Mouse (Mus musculus): ENCODE results near the gene Atp8a1. TPM values are rescaled to one million over a fixed set of nuclear protein-coding genes. Genes with fewer than 3 reads are reported as not detected.

Atp8a1 gene
- polyA plus RNA-seq, 1 experiment from 2014 or later, result 8.7 TPM

DNA sequence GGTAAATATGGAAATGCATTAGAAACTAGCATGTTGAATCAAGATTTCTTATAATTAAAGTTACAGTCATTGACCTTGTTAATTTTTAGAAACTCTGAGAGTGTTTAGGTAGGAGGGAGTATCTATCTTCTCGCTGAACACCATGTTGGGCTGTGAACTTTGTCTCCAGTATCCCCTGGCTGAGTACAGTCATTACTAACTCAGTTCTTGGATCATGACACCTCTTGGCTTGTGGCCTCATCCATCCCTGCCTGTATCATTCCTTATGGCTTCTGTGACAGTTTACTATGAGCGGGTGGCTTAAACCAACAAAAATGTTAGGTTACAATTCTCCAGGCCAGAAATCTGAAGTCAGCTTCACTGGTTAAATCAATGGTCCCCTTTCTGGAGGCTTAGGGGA lies 271.5 kb downstream of the Atp8a1 start:
- WGBS, result 69% methylated on average over 2 of the region's 2 CpGs
- Histone ChIP-seq H3K9me3 (replicated peaks; ENCODE audit: low read length) (no peaks in the 10 kb centered on the region), H3K36me3 (ENCODE audit: insufficient read depth, low read length) (no peaks in the 10 kb centered on the region), H3K4me3 (replicated peaks; ENCODE audit: low read depth, low read length) (no peak overlapping the region), H3K4me1 (replicated peaks; ENCODE audit: insufficient read depth, low read length) (no peaks in the 10 kb centered on the region), H3K27ac (no peak overlapping the region), H3K9ac (ENCODE audit: low read depth, low read length) (no peak overlapping the region), H3K4me2 (ENCODE audit: low read length) (no peak overlapping the region), H3K27me3 (ENCODE audit: insufficient read depth, low read length) (no peaks in the 10 kb centered on the region; the same call in 1 of the 2 replicates)
- no peak for TF ChIP-seq CTCF (IDR thresholded peaks at IDR 0.05; ENCODE audit: low read depth)
- ATAC-seq (replicated peaks; ENCODE audit: low FRiP score, low read depth), result no peak
- no peak for DNase-seq (ENCODE audit: low spot score)

DNA sequence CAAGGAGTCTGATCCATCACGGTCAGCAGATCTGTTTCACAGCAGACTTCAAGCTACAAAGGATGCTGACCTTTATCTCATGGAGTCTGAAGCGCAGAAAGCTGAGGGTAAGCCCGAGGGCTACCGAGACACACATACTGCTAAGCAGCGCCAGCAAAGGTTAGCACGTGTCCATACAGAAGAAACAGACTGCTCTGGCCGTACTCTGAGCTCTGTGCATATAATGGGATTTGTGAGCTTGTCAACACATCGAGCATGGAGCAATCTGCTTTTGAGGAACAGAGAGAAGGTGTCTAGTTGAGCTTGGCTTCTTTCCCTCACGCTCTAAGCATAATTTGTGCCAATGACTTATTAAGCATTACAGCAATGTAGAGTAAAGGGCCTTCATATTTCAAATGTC lies 273.2 kb downstream of the Atp8a1 start:
- Histone ChIP-seq H3K4me3 (replicated peaks; ENCODE audit: low read depth, low read length) (no peak overlapping the region), H3K9me3 (replicated peaks; ENCODE audit: low read length) (no peaks in the 10 kb centered on the region), H3K4me2 (ENCODE audit: low read length) (no peak overlapping the region), H3K9ac (ENCODE audit: low read depth, low read length) (no peak overlapping the region), H3K27me3 (ENCODE audit: insufficient read depth, low read length) (no peaks in the 10 kb centered on the region; the same call in 1 of the 2 replicates), H3K4me1 (replicated peaks; ENCODE audit: insufficient read depth, low read length) (no peaks in the 10 kb centered on the region), H3K36me3 (ENCODE audit: insufficient read depth, low read length) (no peaks in the 10 kb centered on the region), H3K27ac (peak overlapping the region; percentile 42; the same call in 1 of the 2 replicates)
- TF ChIP-seq CTCF (IDR thresholded peaks at IDR 0.05; ENCODE audit: low read depth), result no peak
- DNase-seq (ENCODE audit: low spot score) (peak; percentile 43), ATAC-seq (replicated peaks; ENCODE audit: low FRiP score, low read depth) (no peak)
- WGBS, result 62% methylated on average over 9 of the region's 9 CpGs

DNA sequence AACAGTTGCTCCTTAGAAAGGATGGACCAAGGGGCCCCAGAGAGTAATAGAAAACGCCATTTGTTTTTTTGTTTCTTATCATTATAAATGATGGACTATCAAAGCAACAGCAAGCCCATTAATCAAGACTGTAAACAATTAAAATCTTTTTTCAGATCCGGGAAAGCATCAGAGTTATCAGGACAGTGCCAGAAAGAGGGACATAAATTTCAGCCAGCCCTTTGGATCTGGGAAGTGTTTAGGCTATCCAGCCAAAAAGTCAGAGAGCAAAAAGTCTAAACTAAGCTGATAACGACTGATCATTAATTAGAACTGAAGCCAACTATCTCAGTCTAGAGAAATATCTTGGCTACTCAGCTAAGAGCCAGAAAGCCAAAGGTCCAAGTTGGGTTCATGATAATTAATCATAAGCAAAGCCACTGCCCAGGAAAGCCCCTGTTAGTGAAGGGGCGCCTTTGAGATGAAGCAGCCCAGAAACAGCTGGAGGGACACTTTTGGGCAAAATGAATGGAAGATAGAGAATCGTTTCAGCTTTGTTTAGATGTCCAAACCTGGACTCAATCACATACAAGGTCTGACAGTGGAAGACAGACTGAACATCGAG lies 274.6 kb downstream of the Atp8a1 start:
- ATAC-seq (replicated peaks; ENCODE audit: low FRiP score, low read depth) (no peak; the same call in 1 of the 2 replicates), DNase-seq (ENCODE audit: low spot score) (peak; percentile 87)
- Histone ChIP-seq H3K9me3 (replicated peaks; ENCODE audit: low read length) (no peaks in the 10 kb centered on the region), H3K4me2 (ENCODE audit: low read length) (no peak overlapping the region), H3K27me3 (ENCODE audit: insufficient read depth, low read length) (no peaks in the 10 kb centered on the region; the same call in 1 of the 2 replicates), H3K27ac (no peak overlapping the region), H3K9ac (ENCODE audit: low read depth, low read length) (no peak overlapping the region), H3K4me3 (replicated peaks; ENCODE audit: low read depth, low read length) (no peak overlapping the region), H3K4me1 (replicated peaks; ENCODE audit: insufficient read depth, low read length) (no peaks in the 10 kb centered on the region), H3K36me3 (ENCODE audit: insufficient read depth, low read length) (no peaks in the 10 kb centered on the region)
- TF ChIP-seq CTCF (IDR thresholded peaks at IDR 0.05; ENCODE audit: low read depth), result no peak
- WGBS, result 29% methylated on average over 6 of the region's 6 CpGs

Small RNA genes lying within 50 kb of the gene (microRNA-seq; reads per million reads assigned to microRNA genes)
- gene Gm23617, result not detected

Other genes with a start within 250 kb of the Atp8a1 start
- 43.5 and 44.3 TPM in 2 replicates for gene Shisa3, start 239.6 kb downstream of the Atp8a1 start, polyA plus RNA-seq (2015; fragmentation: Nextera tagmentation; extraction: Ambion mirVana)
- gene Gm5108, start 94.2 kb upstream of the Atp8a1 start, polyA plus RNA-seq (2015; fragmentation: Nextera tagmentation; extraction: Ambion mirVana), result not detected in 2 replicates
- gene Gm21905, start 99.0 kb upstream of the Atp8a1 start, polyA plus RNA-seq (2015; fragmentation: Nextera tagmentation; extraction: Ambion mirVana), result not detected in 2 replicates
- gene Grxcr1, start 184.4 kb upstream of the Atp8a1 start, polyA plus RNA-seq (2015; fragmentation: Nextera tagmentation; extraction: Ambion mirVana), result not detected in 2 replicates